Mouse (Mus musculus) heart, embryonic 14.5 days (tissue): Measurements from ENCODE around the gene Ccdc184. TPM values are rescaled to one million over a fixed set of nuclear protein-coding genes. Genes with fewer than 3 reads are reported as not detected.

ENCODE experiments used
- ATAC-seq: fragments of 200-750 bp; cut with Nextera tagmentation; 2 replicates; pipeline ENCODE4 v1.8.0; 2017; ENCODE audit warnings: low read depth, moderate TSS enrichment; ENCODE audit not compliant: insufficient number of reproducible peaks, insufficient read depth, low FRiP score
- H3K27ac ChIP-seq, 2 experiments: fragments of 200-500 bp in 1 of 2; fragments of 300-500 bp in 1 of 2; sonication (generic) in 1 of 2; replicated peaks in 1 of 2; 2 replicates each; pipeline ENCODE4 v1.5.1; 2012 to 2014; ENCODE audit warnings: low read depth in 2 of 2, low read length in 2 of 2, control low read depth in 1 of 2, mild to moderate bottlenecking in 1 of 2, mixed read lengths in 1 of 2; ENCODE audit not compliant: control insufficient read depth in 1 of 2, insufficient read depth in 1 of 2
- H3K27me3 ChIP-seq: fragments of 300-500 bp; sonication (generic); 2 replicates; pipeline ENCODE4 v1.6.1; 2014; ENCODE audit warnings: mild to moderate bottlenecking, low read length, control low read depth; ENCODE audit not compliant: control insufficient read depth, insufficient read depth
- H3K36me3 ChIP-seq: fragments of 300-500 bp; sonication (generic); 2 replicates; pipeline ENCODE4 v1.6.1; 2014; ENCODE audit warnings: mild to moderate bottlenecking, control low read depth, low read length, mixed read lengths; ENCODE audit not compliant: control insufficient read depth, insufficient read depth
- H3K4me1 ChIP-seq, 2 experiments: fragments of 200-500 bp in 1 of 2; fragments of 300-500 bp in 1 of 2; sonication (generic) in 1 of 2; 2 replicates each; pipeline ENCODE4 v1.6.1; 2012 to 2014; ENCODE audit warnings: low read length in 2 of 2, control low read depth in 1 of 2, mixed read lengths in 1 of 2; ENCODE audit not compliant: control insufficient read depth in 2 of 2, insufficient read depth in 2 of 2
- H3K4me2 ChIP-seq: fragments of 300-500 bp; sonication (generic); 2 replicates; pipeline ENCODE4 v1.6.1; 2014; ENCODE audit warnings: mild to moderate bottlenecking, low read length
- H3K4me3 ChIP-seq, 2 experiments: fragments of 200-500 bp in 1 of 2; fragments of 300-500 bp in 1 of 2; sonication (generic) in 1 of 2; 2 replicates each; pipeline ENCODE4 v1.5.1; 2012 to 2014; ENCODE audit warnings: low read length in 2 of 2, mild to moderate bottlenecking in 2 of 2, control low read depth in 1 of 2, low read depth in 1 of 2, moderate library complexity in 1 of 2; ENCODE audit not compliant: control insufficient read depth in 1 of 2, insufficient read depth in 1 of 2
- H3K9ac ChIP-seq: fragments of 300-500 bp; sonication (generic); 2 replicates; pipeline ENCODE4 v1.6.1; 2014; ENCODE audit warnings: mild to moderate bottlenecking, low read length
- H3K9me3 ChIP-seq: fragments of 300-500 bp; sonication (generic); 2 replicates; pipeline ENCODE4 v1.6.1; 2016; ENCODE audit warnings: low read length, control low read depth; ENCODE audit not compliant: control insufficient read depth
- WGBS: fragments of 180-500 bp; shearing (Covaris S2); extraction: QIAGEN DNeasy Blood & Tissue Kit; methylation state at CpG from one replicate; pipeline ENCODE4 v1.1.7; 2014; 5-methylcytosine and 5-hydroxymethylcytosine counted together
- polyA plus RNA-seq: library from polyadenylated mRNA; unstranded; fragments of >200 nt; fragmentation: Nextera tagmentation; extraction: Ambion mirVana; gene quantifications from 2 replicates; pipeline ENCODE4 v1.2.1, GENCODE M21; 2014

Gene Ccdc184
- polyA plus RNA-seq, 1 experiment from 2014 or later, result 1.3 TPM

DNA sequence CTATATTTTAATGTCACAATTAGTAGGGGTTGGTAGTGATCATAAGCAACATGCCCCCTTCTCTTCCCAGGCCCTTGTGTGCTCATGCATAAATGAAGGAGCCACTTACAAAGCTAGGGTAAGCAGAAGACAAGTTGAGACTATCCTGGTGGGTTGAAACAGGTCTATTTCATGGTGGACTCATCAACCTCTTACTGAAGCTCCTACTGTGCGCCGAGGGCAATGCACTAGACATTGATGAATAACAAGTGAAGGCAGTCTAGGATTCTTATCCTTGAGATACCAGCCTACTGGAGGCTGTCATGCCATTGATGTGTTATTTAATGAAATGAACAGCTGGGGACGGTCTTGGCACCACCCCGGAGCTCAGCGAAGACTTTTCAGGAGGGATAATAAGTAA lies 11.7 kb upstream of the Ccdc184 start:
- Histone ChIP-seq H3K27ac (no peak overlapping the region), H3K27me3 (no peaks in the 10 kb centered on the region), H3K4me2 (no peak overlapping the region), H3K9me3 (no peaks in the 10 kb centered on the region), H3K4me3 (no peak overlapping the region), H3K9ac (no peak overlapping the region), H3K4me1 (no peaks in the 10 kb centered on the region; a peak in 1 of 4 replicates), H3K36me3 (no peaks in the 10 kb centered on the region)
- WGBS, result 90% methylated on average over 5 of the region's 5 CpGs
- ATAC-seq, result no peak

DNA sequence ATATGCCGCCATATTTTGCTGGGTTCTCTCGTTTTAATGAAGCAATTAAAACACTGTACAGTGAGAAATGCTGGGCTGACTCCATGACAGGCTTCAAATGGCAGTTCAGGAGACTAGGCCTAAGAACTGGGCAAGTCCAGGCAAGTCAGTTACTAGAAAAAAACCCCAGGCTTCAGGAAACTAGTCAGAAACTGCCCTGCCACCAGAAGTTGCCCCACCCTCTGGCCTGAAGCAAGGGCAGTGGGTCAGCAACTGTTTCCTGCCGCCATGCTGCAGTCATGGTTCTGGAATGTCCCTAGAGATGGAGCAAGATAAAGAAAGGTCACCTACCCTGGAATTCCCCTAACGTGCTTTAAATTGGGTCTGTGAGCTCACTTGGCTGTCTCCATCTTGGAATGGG lies 11.0 kb upstream of the Ccdc184 start:
- Histone ChIP-seq H3K27me3 (no peaks in the 10 kb centered on the region), H3K4me3 (no peak overlapping the region), H3K9me3 (no peaks in the 10 kb centered on the region), H3K4me1 (no peaks in the 10 kb centered on the region; a peak in 1 of 4 replicates), H3K27ac (no peak overlapping the region), H3K4me2 (no peak overlapping the region), H3K9ac (no peak overlapping the region), H3K36me3 (no peaks in the 10 kb centered on the region)
- WGBS, result 55% methylated on average over 4 of the region's 4 CpGs
- ATAC-seq, result no peak

DNA sequence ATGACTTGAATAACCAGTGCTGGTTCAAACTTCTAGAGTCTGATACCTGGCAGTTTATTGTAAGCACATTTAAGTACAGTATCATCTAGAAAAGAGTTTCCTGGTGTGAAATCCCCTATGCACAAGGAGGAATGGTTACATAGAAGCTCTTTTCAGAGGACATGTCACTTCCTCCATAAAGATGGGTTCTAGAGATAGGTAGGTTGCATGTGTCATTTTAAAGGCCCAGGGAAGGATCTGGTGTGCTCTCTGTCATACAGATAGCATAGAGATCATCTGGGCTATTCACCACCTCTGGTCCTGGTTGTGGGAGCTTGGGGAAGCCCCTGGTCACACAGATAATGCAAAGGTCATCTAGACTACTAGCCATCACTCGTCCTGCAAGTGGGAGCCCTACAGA lies 9.7 kb upstream of the Ccdc184 start:
- no peaks in the 10 kb centered on the region for H3K27me3 ChIP-seq
- H3K36me3 ChIP-seq, result no peaks in the 10 kb centered on the region
- H3K9me3 ChIP-seq, result no peaks in the 10 kb centered on the region
- H3K4me3 ChIP-seq, result no peak overlapping the region
- no peak for ATAC-seq
- no peak overlapping the region for H3K4me2 ChIP-seq
- 46% methylated on average over 1 of the region's 1 CpGs for WGBS
- no peak overlapping the region for H3K9ac ChIP-seq
- no peak overlapping the region for H3K27ac ChIP-seq
- H3K4me1 ChIP-seq, result peaks cover 3% of the 10 kb centered on the region in 2 experiments; a peak in 3 of 4 replicates

DNA sequence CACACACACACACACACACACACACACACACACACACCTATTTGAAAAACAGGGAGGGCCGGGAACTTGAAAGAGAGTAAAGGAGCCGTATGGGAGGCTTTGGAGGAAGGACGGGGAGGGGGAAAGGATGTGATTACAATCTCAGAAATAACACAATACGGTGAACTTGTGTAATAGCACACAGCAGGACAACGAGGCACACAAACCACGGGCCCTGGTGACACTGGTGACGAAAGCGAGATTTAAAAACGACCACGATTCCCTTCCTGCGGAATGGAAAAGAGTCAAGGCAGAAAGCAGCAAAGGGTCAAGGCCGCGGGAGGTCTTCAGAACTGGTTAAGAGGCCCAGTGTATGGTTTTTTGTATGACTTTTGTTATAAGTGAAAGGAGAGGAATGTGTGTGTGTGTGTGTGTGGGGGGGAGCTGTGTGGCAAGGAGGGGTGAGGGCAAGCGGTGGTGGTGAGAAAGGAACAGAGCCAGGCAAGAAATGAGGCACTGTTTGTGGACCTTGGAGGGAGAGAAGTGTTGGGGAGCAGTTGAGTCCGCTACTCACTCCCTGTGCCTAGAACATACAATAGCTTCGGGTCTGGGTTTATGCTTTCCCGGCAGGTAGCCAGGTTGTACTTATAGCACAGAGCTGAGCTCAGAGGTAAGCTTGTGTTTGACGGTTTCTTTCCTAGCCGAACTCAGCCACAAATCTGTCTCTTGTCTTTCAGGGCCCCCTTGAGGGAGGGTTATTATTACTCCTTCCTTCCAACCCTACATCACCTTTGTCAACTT lies 5.7 kb upstream of the Ccdc184 start:
- no peak for ATAC-seq
- Histone ChIP-seq H3K4me3 (no peak overlapping the region), H3K4me1 (peaks cover 6 to 8% of the 10 kb centered on the region in 2 experiments), H3K36me3 (no peaks in the 10 kb centered on the region), H3K27ac (no peak overlapping the region), H3K4me2 (no peak overlapping the region), H3K9me3 (no peaks in the 10 kb centered on the region), H3K27me3 (peaks cover 9% of the 10 kb centered on the region), H3K9ac (no peak overlapping the region)
- 68% methylated on average over 19 of the region's 19 CpGs for WGBS

DNA sequence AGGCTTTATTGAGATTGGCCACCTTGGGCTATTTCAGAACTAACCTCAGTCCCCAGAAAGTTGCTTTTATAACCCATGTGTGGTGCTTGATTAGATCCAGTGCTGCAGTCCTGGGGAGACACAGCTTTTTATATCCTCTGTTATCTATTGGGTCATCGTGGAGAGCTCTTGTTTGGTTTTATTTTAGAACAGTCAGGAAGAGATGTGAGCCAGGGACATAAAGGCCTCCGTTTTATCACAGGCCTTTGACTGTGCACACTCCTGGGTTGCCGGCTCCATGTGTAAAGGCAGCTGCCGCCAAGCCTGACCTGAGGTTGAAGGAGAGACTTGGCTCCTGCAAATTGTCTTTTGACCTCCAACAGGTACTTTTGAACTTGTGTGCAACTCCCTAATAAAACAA lies 4.4 kb upstream of the Ccdc184 start:
- Histone ChIP-seq H3K27ac (peak overlapping the region; percentile 52 to 64; a peak in 3 of 4 replicates), H3K4me3 (no peak overlapping the region), H3K36me3 (no peaks in the 10 kb centered on the region), H3K9me3 (no peaks in the 10 kb centered on the region), H3K27me3 (peaks cover 18% of the 10 kb centered on the region), H3K9ac (no peak overlapping the region), H3K4me2 (no peak overlapping the region), H3K4me1 (peaks cover 6 to 15% of the 10 kb centered on the region in 2 experiments)
- ATAC-seq, result no peak
- 14% methylated on average over 4 of the region's 4 CpGs for WGBS

DNA sequence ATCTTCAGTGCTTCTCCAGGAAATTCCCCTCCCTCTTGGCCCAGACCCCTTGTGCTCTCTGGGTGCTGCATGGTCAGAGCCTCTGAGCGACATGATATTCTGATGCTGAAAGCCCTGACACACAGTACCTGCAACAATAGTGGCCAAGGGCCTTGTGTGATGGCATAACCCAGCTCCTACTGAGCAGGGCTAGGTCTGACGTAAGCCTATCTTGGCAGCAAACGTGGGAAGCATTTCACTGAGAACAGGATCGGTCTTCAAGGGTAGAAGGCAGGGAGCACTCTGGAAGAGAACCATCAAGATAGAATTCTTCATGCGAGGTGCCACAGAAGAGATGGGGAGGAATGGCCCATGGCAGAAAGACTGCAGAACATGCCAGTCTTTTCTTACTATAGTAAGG lies 1.4 kb upstream of the Ccdc184 start, which contains the start of gene Asb8:
TSS of gene Asb8 (minus strand) at position 101 of the 400 bp plus-strand sequence.
- Histone ChIP-seq H3K9ac (no peak within 1 kb of the TSS), H3K4me1 (peaks cover 6 to 15% of the 10 kb centered on the region in 2 experiments), H3K9me3 (no peaks in the 10 kb centered on the region), H3K4me3 (no peak within 1 kb of the TSS), H3K4me2 (no peak within 1 kb of the TSS), H3K27ac (no peak within 1 kb of the TSS), H3K27me3 (peaks cover 45% of the 10 kb centered on the region), H3K36me3 (no peaks in the 10 kb centered on the region)
- no peak for ATAC-seq
- WGBS, result 68% methylated on average over 5 of the region's 5 CpGs

DNA sequence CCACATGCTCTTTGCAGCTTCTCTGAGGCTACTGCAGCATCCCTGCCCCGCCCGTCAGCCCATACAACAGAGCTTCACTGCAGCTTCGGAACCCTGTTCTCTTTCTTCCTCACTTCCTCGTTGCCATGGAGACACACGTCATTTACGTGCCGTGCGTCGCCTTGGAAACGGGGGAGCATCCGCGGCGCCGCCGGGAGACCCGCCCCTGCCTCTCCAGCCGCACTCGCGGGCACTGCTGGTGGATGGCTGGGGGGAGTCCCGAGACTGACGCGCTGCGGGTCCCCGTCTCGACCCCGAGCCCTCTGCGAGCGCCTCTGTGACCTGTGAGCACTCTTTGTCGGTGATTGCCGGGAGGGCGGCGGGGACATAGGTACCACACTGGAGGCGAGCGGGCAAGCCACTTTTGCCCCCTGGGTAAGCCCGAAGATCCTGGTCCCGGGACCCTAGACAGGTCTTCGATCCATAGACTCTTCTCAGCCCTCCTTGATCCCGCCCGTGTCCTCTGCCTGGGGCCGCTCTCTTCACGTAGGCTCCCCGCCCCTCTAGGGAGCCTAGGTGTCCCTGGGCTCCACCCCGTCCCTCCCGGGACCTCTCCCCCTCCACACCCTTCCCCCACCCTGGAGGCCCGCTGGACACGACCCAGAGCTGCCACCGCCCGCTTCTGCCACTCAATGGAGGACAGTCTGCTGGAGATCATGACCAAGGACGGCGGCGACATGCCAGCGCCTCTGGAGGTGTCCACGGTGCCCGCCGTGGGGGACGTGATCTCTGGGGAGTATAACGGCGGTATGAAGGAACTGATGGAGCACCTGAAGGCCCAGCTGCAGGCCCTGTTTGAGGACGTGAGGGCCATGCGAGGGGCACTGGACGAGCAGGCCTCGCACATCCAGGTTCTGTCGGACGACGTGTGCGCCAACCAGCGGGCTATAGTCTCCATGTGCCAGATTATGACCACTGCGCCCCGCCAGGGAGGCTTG lies 975 bp downstream of the Ccdc184 start:
- peaks cover 0 to 7% of the 10 kb centered on the region in 2 experiments for H3K4me1 ChIP-seq
- H3K27ac ChIP-seq, result no peak overlapping the region
- peak overlapping the region; percentile 48 to 51 for H3K4me3 ChIP-seq
- peak; percentile 57; the same call in 1 of the 2 replicates for ATAC-seq
- H3K4me2 ChIP-seq, result peak overlapping the region; percentile 92
- H3K9me3 ChIP-seq, result no peaks in the 10 kb centered on the region
- 1% methylated on average over 69 of the region's 69 CpGs for WGBS
- H3K27me3 ChIP-seq, result peaks cover 60% of the 10 kb centered on the region
- H3K36me3 ChIP-seq, result no peaks in the 10 kb centered on the region
- H3K9ac ChIP-seq, result peak overlapping the region; percentile 52
